Mouse (Mus musculus): Measurements from ENCODE around the gene Fam19a2. TPM values are rescaled to one million over a fixed set of nuclear protein-coding genes. Genes with fewer than 3 reads are reported as not detected.

Fam19a2 gene
- polyA plus RNA-seq, 1 experiment from 2014 or later = 42.8 TPM

GRCm38 (mm10) chr10:123753996-123754395 is 490.2 kb downstream of the Fam19a2 start:
- H3K4me2 ChIP-seq (ENCODE audit: low read depth, low read length) = no peak overlapping the region
- H3K4me3 ChIP-seq (ENCODE audit: low read depth, low read length) = no peak overlapping the region
- no peaks in the 10 kb centered on the region for H3K4me1 ChIP-seq (ENCODE audit: control insufficient read depth, insufficient read depth, low read length)
- no peaks in the 10 kb centered on the region for H3K36me3 ChIP-seq (ENCODE audit: control insufficient read depth, insufficient read depth, low read length)
- no peak for ATAC-seq (ENCODE audit: low read depth)
- no peak overlapping the region for H3K9ac ChIP-seq (replicated peaks; ENCODE audit: low read depth, low read length)
- no peaks in the 10 kb centered on the region for H3K27me3 ChIP-seq (ENCODE audit: control insufficient read depth, insufficient read depth, low read length)
- no peak overlapping the region for H3K27ac ChIP-seq (ENCODE audit: low read depth, low read length)
- 88% methylated on average over 4 of the region's 4 CpGs for whole genome bisulfite sequencing
- H3K9me3 ChIP-seq (ENCODE audit: control insufficient read depth, low read length) = no peaks in the 10 kb centered on the region

- Histone ChIP-seq H3K36me3 (ENCODE audit: control insufficient read depth, insufficient read depth, low read length) (no peaks in the 10 kb centered on the region), H3K9me3 (ENCODE audit: control insufficient read depth, low read length) (no peaks in the 10 kb centered on the region), H3K27ac (ENCODE audit: low read depth, low read length) (no peak overlapping the region), H3K4me2 (ENCODE audit: low read depth, low read length) (no peak overlapping the region), H3K9ac (replicated peaks; ENCODE audit: low read depth, low read length) (no peak overlapping the region), H3K4me1 (ENCODE audit: control insufficient read depth, insufficient read depth, low read length) (no peaks in the 10 kb centered on the region), H3K27me3 (ENCODE audit: control insufficient read depth, insufficient read depth, low read length) (no peaks in the 10 kb centered on the region), H3K4me3 (ENCODE audit: low read depth, low read length) (no peak overlapping the region)
- 93% methylated on average over 2 of the region's 2 CpGs for WGBS
- ATAC-seq (ENCODE audit: low read depth) = no peak
Measured at GRCm38 (mm10) chr10:123789374-123789773, 525.6 kb downstream of the Fam19a2 start.

Other genes starting within 250 kb of the Fam19a2 start
- gene Mon2, start 187.5 kb upstream of the Fam19a2 start, polyA plus RNA-seq (2014; fragmentation: Nextera tagmentation; extraction: Ambion mirVana) = 34.7 and 45.9 TPM in 2 replicates
- 95.5 and 106 TPM in 2 replicates for gene Usp15, start 67.0 kb upstream of the Fam19a2 start, polyA plus RNA-seq (2014; fragmentation: Nextera tagmentation; extraction: Ambion mirVana)